In genomic region chr6:116419699-116420098, GRCm38 (mm10) we compare ENCODE assay signal across 21 mouse cellular contexts.
"Had no signal": no experiment of that assay in that cellular context is flagged by ENCODE, and none has a peak within 500 bp of the region (broad histone marks: within the 10 kb centered on the region; RNA-seq: fewer than 3 reads in every experiment).

No protein-coding gene starts in this region.

- H3K4me2 ChIP-seq: liver, embryonic 13.5 days; liver, embryonic 15.5 days; lung, embryonic 15.5 days; midbrain, embryonic 11.5 days; midbrain, embryonic 13.5 days; neural tube, embryonic 12.5 days; stomach, embryonic 15.5 days had no signal

- H3K27ac ChIP-seq: liver, embryonic 13.5 days; liver, embryonic 15.5 days; lung, embryonic 15.5 days; macrophage; midbrain, embryonic 13.5 days; neural tube, embryonic 12.5 days; stomach, embryonic 15.5 days had no signal

- DNase-seq: liver, embryonic 13.5 days; liver, postnatal 0 days; lung, adult 2 months; lung, postnatal 14 days; lung, postnatal 36 days; right cerebral cortex, postnatal 25 days; right cerebral cortex, postnatal 4 days; spleen, adult 18-20 months; thymus, adult 2 months; thymus, postnatal 25 days; thymus, postnatal 4 days had no signal

- H3K4me1 ChIP-seq: lung, embryonic 15.5 days; stomach, embryonic 15.5 days had no signal

- H3K4me3 ChIP-seq: liver, embryonic 13.5 days; liver, embryonic 15.5 days; lung, embryonic 15.5 days; megakaryocyte, embryonic 14.5 days; midbrain, embryonic 13.5 days; neural tube, embryonic 12.5 days; stomach, embryonic 15.5 days had no signal

- H3K36me3 ChIP-seq: liver, embryonic 13.5 days; liver, embryonic 15.5 days; lung, embryonic 15.5 days; midbrain, embryonic 13.5 days; neural tube, embryonic 12.5 days; stomach, embryonic 15.5 days had no signal

- ATAC-seq: liver, postnatal 0 days; lung, postnatal 0 days; midbrain, embryonic 13.5 days; midbrain, embryonic 16.5 days had no signal

- H3K27me3 ChIP-seq: liver, embryonic 13.5 days; liver, embryonic 15.5 days; lung, embryonic 15.5 days; megakaryocyte, embryonic 14.5 days; midbrain, embryonic 13.5 days; neural tube, embryonic 12.5 days; stomach, embryonic 15.5 days had no signal

- H3K9ac ChIP-seq: liver, embryonic 13.5 days; liver, embryonic 15.5 days; liver, postnatal 0 days; lung, embryonic 15.5 days; midbrain, embryonic 13.5 days; neural tube, embryonic 12.5 days; stomach, embryonic 15.5 days had no signal

- H3K9me3 ChIP-seq: liver, embryonic 13.5 days; liver, embryonic 15.5 days; lung, embryonic 15.5 days; megakaryocyte, embryonic 14.5 days; midbrain, embryonic 13.5 days; neural tube, embryonic 12.5 days; stomach, embryonic 15.5 days had no signal
